Mouse (Mus musculus): ENCODE data around the gene Atxn7l3.

The Atxn7l3 gene

GRCm38 (mm10) chr11:102318576-102319409 lies 22.4 kb upstream of the Atxn7l3 start:
- DNase-seq: peak; percentile 73

- DNase-seq: peak; percentile 91
Observed at GRCm38 (mm10) chr11:102317901-102318575, 21.6 kb upstream of the Atxn7l3 start.

- DNase-seq: no peak
Observed at GRCm38 (mm10) chr11:102317298-102317900, 21.0 kb upstream of the Atxn7l3 start.

- DNase-seq: peak; percentile 95
Observed at GRCm38 (mm10) chr11:102316572-102317297, 20.3 kb upstream of the Atxn7l3 start.

- DNase-seq: no peak
Observed at GRCm38 (mm10) chr11:102315690-102316571, 19.5 kb upstream of the Atxn7l3 start.

- DNase-seq: no peak
Observed at GRCm38 (mm10) chr11:102314321-102314720, 17.9 kb upstream of the Atxn7l3 start.

- DNase-seq: no peak
Observed at GRCm38 (mm10) chr11:102312586-102312985, 16.2 kb upstream of the Atxn7l3 start.

- DNase-seq: no peak
Observed at GRCm38 (mm10) chr11:102311966-102312365, 15.5 kb upstream of the Atxn7l3 start.

GRCm38 (mm10) chr11:102310768-102311695 lies 14.6 kb upstream of the Atxn7l3 start:
- DNase-seq: no peak

- DNase-seq: no peak
Observed at GRCm38 (mm10) chr11:102309821-102310617, 13.6 kb upstream of the Atxn7l3 start.

- peak; percentile 98 for DNase-seq
Observed at GRCm38 (mm10) chr11:102308979-102309378, 12.5 kb upstream of the Atxn7l3 start.

GRCm38 (mm10) chr11:102308104-102308503 lies 11.7 kb upstream of the Atxn7l3 start:
- no peak for DNase-seq

GRCm38 (mm10) chr11:102305359-102305758 lies 8.9 kb upstream of the Atxn7l3 start:
- DNase-seq: no peak

GRCm38 (mm10) chr11:102304141-102304540 lies 7.7 kb upstream of the Atxn7l3 start:
- DNase-seq: no peak

GRCm38 (mm10) chr11:102299839-102300238 lies 3.4 kb upstream of the Atxn7l3 start:
- DNase-seq: peak; percentile 68

GRCm38 (mm10) chr11:102297577-102298556 lies 1.4 kb upstream of the Atxn7l3 start:
- DNase-seq: no peak

GRCm38 (mm10) chr11:102295598-102296471 lies 596 bp downstream of the Atxn7l3 start:
- DNase-seq: peak; percentile 85
